Mouse (Mus musculus): ENCODE results near the gene Ambra1. TPM values are rescaled to one million over a fixed set of nuclear protein-coding genes. Genes with fewer than 3 reads are reported as not detected.

Ambra1 gene
- polyA plus RNA-seq, 1 experiment from 2014 or later = 30.3 TPM

GRCm38 (mm10) chr2:91925442-91925841, 195.5 kb downstream of the Ambra1 start:
- WGBS = 91% methylated on average over 15 of the region's 15 CpGs
- H3K27me3 ChIP-seq (replicated peaks) = peaks cover 52% of the 10 kb centered on the region
- no peak overlapping the region for H3K4me3 ChIP-seq

GRCm38 (mm10) chr2:91926949-91927348, 197.0 kb downstream of the Ambra1 start, which contains the start of gene Chrm4:
Gene Chrm4, plus strand, starts transcription at chr2:91927249.
- no peak for ATAC-seq (replicated peaks)
- Histone ChIP-seq H3K9ac (no peak within 1 kb of the TSS), H3K36me3 (replicated peaks) (no peaks in the 10 kb centered on the region), H3K27me3 (replicated peaks) (peaks cover 36% of the 10 kb centered on the region), H3K9me3 (no peaks in the 10 kb centered on the region), H3K4me1 (peaks cover 38% of the 10 kb centered on the region), H3K4me3 (no peak within 1 kb of the TSS), H3K4me2 (no peak within 1 kb of the TSS), H3K27ac (no peak within 1 kb of the TSS)
- WGBS = 98% methylated on average over 3 of the region's 3 CpGs

More at GRCm38 (mm10) chr2:91925442-91925841, 195.5 kb downstream of the Ambra1 start:
- Histone ChIP-seq H3K9me3 (no peaks in the 10 kb centered on the region), H3K4me1 (peaks cover 33% of the 10 kb centered on the region), H3K36me3 (replicated peaks) (no peaks in the 10 kb centered on the region), H3K9ac (no peak overlapping the region), H3K27ac (no peak overlapping the region), H3K4me2 (no peak overlapping the region)
- no peak for ATAC-seq (replicated peaks)

DNA sequence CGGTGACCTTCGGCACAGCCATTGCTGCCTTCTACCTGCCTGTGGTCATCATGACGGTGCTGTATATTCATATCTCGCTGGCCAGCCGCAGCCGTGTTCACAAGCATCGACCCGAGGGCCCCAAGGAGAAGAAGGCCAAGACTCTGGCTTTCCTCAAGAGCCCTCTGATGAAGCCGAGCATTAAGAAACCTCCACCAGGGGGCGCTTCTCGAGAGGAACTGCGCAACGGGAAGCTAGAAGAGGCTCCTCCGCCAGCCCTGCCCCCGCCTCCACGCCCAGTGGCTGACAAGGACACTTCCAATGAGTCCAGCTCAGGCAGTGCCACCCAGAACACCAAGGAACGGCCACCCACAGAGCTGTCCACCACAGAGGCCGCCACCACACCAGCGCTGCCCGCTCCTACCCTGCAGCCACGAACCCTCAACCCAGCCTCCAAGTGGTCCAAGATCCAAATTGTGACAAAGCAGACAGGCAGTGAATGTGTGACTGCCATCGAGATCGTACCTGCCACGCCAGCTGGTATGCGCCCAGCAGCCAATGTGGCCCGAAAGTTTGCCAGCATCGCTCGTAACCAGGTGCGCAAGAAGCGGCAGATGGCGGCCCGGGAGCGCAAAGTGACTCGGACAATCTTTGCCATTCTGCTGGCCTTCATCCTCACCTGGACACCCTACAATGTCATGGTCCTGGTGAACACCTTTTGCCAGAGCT, 198.0 kb downstream of the Ambra1 start:
- H3K4me3 ChIP-seq = no peak overlapping the region
- no peaks in the 10 kb centered on the region for H3K36me3 ChIP-seq (replicated peaks)
- no peaks in the 10 kb centered on the region for H3K9me3 ChIP-seq
- peaks cover 27% of the 10 kb centered on the region for H3K27me3 ChIP-seq (replicated peaks)
- no peak overlapping the region for H3K27ac ChIP-seq
- no peak for ATAC-seq (replicated peaks)
- H3K9ac ChIP-seq = no peak overlapping the region
- peaks cover 41% of the 10 kb centered on the region for H3K4me1 ChIP-seq
- WGBS = 47% methylated on average over 34 of the region's 34 CpGs
- no peak overlapping the region for H3K4me2 ChIP-seq

GRCm38 (mm10) chr2:91928534-91929350, 198.8 kb downstream of the Ambra1 start:
- ATAC-seq (replicated peaks) = no peak
- H3K27me3 ChIP-seq (replicated peaks) = peaks cover 19% of the 10 kb centered on the region
- peaks cover 35% of the 10 kb centered on the region for H3K4me1 ChIP-seq
- no peaks in the 10 kb centered on the region for H3K36me3 ChIP-seq (replicated peaks)
- H3K9ac ChIP-seq = no peak overlapping the region
- WGBS = 79% methylated on average over 23 of the region's 23 CpGs
- no peak overlapping the region for H3K4me2 ChIP-seq
- no peak overlapping the region for H3K4me3 ChIP-seq
- no peaks in the 10 kb centered on the region for H3K9me3 ChIP-seq
- H3K27ac ChIP-seq = no peak overlapping the region

- Histone ChIP-seq H3K27ac (no peak overlapping the region), H3K9me3 (no peaks in the 10 kb centered on the region), H3K4me3 (peak overlapping the region; percentile 51), H3K36me3 (replicated peaks) (no peaks in the 10 kb centered on the region), H3K4me1 (peaks cover 32% of the 10 kb centered on the region), H3K4me2 (peak overlapping the region; percentile 82), H3K9ac (no peak overlapping the region), H3K27me3 (replicated peaks) (peaks cover 14% of the 10 kb centered on the region)
- 36% methylated on average over 3 of the region's 3 CpGs for WGBS
- no peak for ATAC-seq (replicated peaks)
These were observed 199.5 kb downstream of the Ambra1 start for GRCm38 (mm10) chr2:91929455-91929854.

DNA sequence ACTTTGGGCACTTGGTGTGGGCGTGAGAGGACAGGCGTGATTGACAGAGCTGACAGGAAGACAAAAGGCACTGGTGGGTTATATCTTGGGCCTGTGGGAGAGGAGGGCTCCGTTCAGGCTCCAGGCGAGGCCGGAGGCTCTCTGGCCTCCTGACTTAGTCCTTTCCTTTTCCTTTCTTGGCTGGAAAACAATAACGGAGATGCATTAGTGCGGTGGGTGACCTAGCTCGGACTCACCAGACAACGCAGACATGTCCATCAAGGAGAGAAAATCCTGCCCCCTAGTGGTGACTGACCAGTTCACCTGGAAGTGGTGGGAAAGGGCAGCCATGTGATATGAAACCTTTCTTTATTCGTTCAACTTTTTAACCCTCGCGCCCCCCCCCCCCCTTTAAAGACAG, 200.0 kb downstream of the Ambra1 start:
- WGBS = 5% methylated on average over 12 of the region's 12 CpGs
- peaks cover 32% of the 10 kb centered on the region for H3K4me1 ChIP-seq
- no peaks in the 10 kb centered on the region for H3K9me3 ChIP-seq
- peaks cover 9% of the 10 kb centered on the region for H3K27me3 ChIP-seq (replicated peaks)
- H3K4me2 ChIP-seq = peak overlapping the region; percentile 82
- H3K27ac ChIP-seq = no peak overlapping the region
- ATAC-seq (replicated peaks) = no peak
- peak overlapping the region; percentile 51 for H3K4me3 ChIP-seq
- H3K9ac ChIP-seq = no peak overlapping the region
- H3K36me3 ChIP-seq (replicated peaks) = no peaks in the 10 kb centered on the region

DNA sequence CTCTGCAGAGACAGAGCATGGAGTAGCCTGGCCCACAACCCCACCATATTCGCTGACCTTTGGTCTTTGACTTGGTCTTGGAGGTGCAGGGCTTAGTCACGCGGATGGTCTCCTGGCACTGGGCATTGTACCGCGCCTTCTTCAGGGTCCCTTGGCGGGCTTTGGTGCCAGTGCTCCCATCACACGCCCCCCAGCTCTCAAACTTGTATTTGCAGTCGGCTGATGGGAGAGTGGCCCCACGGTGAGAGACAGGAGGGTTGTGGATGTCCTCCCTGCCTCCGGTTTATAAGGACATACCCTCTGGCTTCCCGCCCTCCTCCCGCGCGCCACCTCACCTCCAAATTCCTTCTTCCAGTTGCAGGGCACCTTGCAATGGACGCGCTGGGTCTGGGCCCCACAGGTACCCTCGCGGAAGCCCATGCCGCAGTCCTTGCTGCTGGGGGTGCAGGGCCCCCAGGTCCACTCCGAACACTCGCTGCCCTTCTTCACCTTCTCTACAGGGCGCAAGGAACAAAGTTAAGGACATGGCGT, 200.9 kb downstream of the Ambra1 start:
- Histone ChIP-seq H3K27ac (peak overlapping the region; percentile 67), H3K9ac (peak overlapping the region; percentile 46), H3K9me3 (no peaks in the 10 kb centered on the region), H3K27me3 (replicated peaks) (0 out of 2 replicates have a peak, but pooled peaks cover 3% of the 10 kb centered on the region), H3K4me3 (peak overlapping the region; percentile 51), H3K4me1 (peaks cover 32% of the 10 kb centered on the region), H3K36me3 (replicated peaks) (no peaks in the 10 kb centered on the region), H3K4me2 (peak overlapping the region; percentile 82)
- 2% methylated on average over 23 of the region's 23 CpGs for WGBS
- ATAC-seq (replicated peaks) = 0 out of 2 replicates have a peak, but pooled peaks have one; percentile 2

- peaks cover 32% of the 10 kb centered on the region for H3K4me1 ChIP-seq
- H3K9me3 ChIP-seq = no peaks in the 10 kb centered on the region
- H3K9ac ChIP-seq = peak overlapping the region; percentile 46
- 1% methylated on average over 49 of the region's 50 CpGs for WGBS
- peak overlapping the region; percentile 82 for H3K4me2 ChIP-seq
- no peaks in the 10 kb centered on the region for H3K27me3 ChIP-seq (replicated peaks)
- peaks cover 5% of the 10 kb centered on the region; the same call in 1 of the 2 replicates for H3K36me3 ChIP-seq (replicated peaks)
- peak; percentile 79 for ATAC-seq (replicated peaks)
- peak overlapping the region; percentile 51 for H3K4me3 ChIP-seq
- H3K27ac ChIP-seq = peak overlapping the region; percentile 67
These were observed 201.6 kb downstream of the Ambra1 start for GRCm38 (mm10) chr2:91931328-91932159.

DNA sequence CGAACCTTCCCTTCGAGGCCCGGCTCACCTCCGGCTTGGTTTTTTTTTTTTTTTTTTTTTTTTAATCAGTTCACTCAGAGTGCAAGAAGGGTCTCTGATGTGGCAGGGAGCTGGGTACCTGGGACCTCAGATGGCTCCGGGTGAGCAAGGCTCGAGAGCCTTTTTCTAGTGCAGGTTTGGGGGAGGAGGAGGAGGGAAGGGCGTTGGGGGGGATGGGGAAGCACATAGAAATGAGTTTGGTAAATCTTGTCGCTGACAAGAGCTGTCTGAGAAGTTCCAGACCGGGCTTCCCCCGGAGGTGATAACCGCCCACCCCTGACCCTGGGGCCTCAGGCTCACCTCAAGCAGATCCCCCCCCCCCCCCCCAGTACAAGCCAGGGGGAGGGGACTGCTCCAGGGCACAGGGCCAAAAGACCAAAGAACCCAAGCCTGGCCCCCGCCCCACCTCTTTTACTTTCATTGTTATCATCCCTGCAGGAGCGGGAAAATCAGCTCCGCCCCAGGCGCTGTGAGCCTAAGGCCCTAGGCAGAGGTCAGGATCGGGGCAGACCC, 202.3 kb downstream of the Ambra1 start, which contains the start of gene Mdk:
Gene Mdk, minus strand, starts transcription at position 138 of the 552 bp plus-strand sequence.
- Histone ChIP-seq H3K9ac (peak within 1 kb of the TSS; percentile 46), H3K36me3 (replicated peaks) (peaks cover 12% of the 10 kb centered on the region), H3K4me1 (peaks cover 32% of the 10 kb centered on the region), H3K27me3 (replicated peaks) (no peaks in the 10 kb centered on the region), H3K4me2 (peak within 1 kb of the TSS; percentile 82), H3K27ac (peak within 1 kb of the TSS; percentile 67), H3K9me3 (no peaks in the 10 kb centered on the region), H3K4me3 (peak within 1 kb of the TSS; percentile 51)
- 5% methylated on average over 16 of the region's 16 CpGs for WGBS
- ATAC-seq (replicated peaks) = peak; percentile 1; the same call in 1 of the 2 replicates

DNA sequence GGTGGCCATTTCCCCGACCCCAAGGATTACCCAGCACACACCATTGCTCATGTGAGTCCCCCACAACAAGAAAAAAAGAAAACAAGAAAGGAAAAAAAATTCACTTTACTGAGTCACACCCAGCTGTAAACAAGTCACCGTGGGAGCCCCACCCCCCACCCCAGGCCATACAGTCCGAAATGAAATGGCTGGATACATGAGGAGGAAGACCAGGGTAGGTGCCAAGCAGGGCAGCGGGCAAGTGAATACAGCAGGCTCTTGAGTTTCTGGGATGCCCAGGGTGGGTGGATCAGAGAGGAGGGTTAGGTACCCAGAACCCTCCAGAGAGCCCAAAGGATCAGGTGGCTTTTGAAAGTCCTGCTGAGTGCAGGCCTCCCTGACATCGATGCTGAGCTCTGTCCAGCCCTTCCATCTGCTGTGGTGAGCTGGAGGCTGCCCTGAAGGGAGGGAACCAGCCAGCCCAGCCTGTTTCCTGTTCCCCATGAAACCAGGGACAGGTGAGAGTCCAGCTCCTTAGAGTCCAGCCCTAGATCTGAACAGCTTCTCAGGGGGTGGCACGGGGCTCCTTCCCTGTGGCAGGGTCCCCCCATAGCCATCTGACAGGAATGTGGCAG, 202.9 kb downstream of the Ambra1 start:
- no peak overlapping the region for H3K4me3 ChIP-seq
- no peak overlapping the region for H3K9ac ChIP-seq
- no peak overlapping the region for H3K4me2 ChIP-seq
- H3K9me3 ChIP-seq = no peaks in the 10 kb centered on the region
- 20% methylated on average over 6 of the region's 6 CpGs for WGBS
- peaks cover 32% of the 10 kb centered on the region for H3K4me1 ChIP-seq
- H3K27ac ChIP-seq = no peak overlapping the region
- no peaks in the 10 kb centered on the region for H3K27me3 ChIP-seq (replicated peaks)
- peaks cover 18% of the 10 kb centered on the region for H3K36me3 ChIP-seq (replicated peaks)
- ATAC-seq (replicated peaks) = no peak

DNA sequence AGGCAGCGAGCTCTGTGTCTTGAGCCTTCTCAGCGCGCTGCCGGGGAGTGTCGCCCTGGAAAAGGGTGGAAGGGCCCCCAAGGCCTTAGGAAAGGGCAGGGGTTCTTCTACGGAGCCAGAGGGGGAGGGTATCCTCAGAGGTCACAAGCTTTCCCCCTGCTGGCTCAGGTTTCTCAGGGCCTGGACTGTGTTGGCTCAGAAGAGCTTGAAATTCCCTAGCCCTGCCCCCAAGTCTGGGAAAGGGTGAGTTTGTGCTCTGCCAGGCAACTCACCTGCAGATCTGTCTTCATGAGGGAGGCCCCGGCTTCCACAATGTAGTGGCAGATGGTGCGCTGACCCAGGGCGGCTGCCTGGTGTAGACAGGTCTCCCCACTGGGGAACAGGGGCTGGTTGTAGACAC, 203.5 kb downstream of the Ambra1 start:
- H3K36me3 ChIP-seq (replicated peaks) = peaks cover 20% of the 10 kb centered on the region
- H3K9ac ChIP-seq = no peak overlapping the region
- no peak overlapping the region for H3K4me3 ChIP-seq
- H3K9me3 ChIP-seq = no peaks in the 10 kb centered on the region
- no peak overlapping the region for H3K27ac ChIP-seq
- no peaks in the 10 kb centered on the region for H3K27me3 ChIP-seq (replicated peaks)
- ATAC-seq (replicated peaks) = no peak
- peaks cover 32% of the 10 kb centered on the region for H3K4me1 ChIP-seq
- no peak overlapping the region for H3K4me2 ChIP-seq
- 38% methylated on average over 9 of the region's 9 CpGs for WGBS
